Mouse (Mus musculus) NIH3T3 (cell line): ENCODE results near the gene Dpm1.
A peak's percentile ranks its signal among the peaks of the same experiment; 100 is the strongest.

ENCODE experiments used
- DNase-seq: peaks from one replicate; pipeline ENCODE4 v3.0.0-alpha.2; 2012; ENCODE audit warnings: low read depth

Dpm1 gene

GRCm38 (mm10) chr2:168230026-168230728 lies at the start of gene Dpm1, which contains the start of the genes Gm20716 and Mocs3:
TSS of gene Dpm1 (minus strand) at chr2:168230591.
TSS of gene Gm20716 (minus strand) at chr2:168230364.
TSS of gene Mocs3 (plus strand) at chr2:168230622.
- DNase-seq: peak; percentile 87

GRCm38 (mm10) chr2:168274374-168274935 lies 44.1 kb upstream of the Dpm1 start:
- peak; percentile 75 for DNase-seq

- DNase-seq: no peak
Measured at GRCm38 (mm10) chr2:168273387-168273786, 43.0 kb upstream of the Dpm1 start.

GRCm38 (mm10) chr2:168268033-168268432 lies 37.6 kb upstream of the Dpm1 start:
- no peak for DNase-seq

GRCm38 (mm10) chr2:168260900-168261299 lies 30.5 kb upstream of the Dpm1 start:
- DNase-seq: no peak

GRCm38 (mm10) chr2:168260124-168260523 lies 29.7 kb upstream of the Dpm1 start:
- DNase-seq: no peak

GRCm38 (mm10) chr2:168259046-168259445 lies 28.7 kb upstream of the Dpm1 start:
- no peak for DNase-seq

DNA sequence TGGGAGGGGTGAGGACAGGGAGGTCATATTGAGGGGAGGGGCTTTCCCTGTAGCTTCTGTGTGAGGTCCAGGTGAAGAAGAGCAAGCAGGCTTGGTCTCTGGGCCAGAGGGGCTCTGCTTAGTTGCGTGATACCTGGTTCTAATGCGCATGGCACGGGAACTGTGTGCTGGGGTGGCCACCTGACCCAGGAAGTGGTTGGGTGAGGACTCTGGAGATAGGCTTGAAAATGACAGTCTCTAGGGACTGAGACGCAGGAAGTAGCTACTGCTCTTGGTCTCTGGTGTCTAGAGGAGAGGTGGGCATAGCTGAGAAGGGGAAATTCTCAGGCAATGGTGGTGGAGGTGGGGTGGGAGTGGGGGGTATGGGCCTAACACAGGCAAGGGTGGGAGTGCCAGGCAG lies 26.8 kb upstream of the Dpm1 start:
- DNase-seq: no peak

GRCm38 (mm10) chr2:168256506-168256905 lies 26.1 kb upstream of the Dpm1 start:
- DNase-seq: no peak

DNA sequence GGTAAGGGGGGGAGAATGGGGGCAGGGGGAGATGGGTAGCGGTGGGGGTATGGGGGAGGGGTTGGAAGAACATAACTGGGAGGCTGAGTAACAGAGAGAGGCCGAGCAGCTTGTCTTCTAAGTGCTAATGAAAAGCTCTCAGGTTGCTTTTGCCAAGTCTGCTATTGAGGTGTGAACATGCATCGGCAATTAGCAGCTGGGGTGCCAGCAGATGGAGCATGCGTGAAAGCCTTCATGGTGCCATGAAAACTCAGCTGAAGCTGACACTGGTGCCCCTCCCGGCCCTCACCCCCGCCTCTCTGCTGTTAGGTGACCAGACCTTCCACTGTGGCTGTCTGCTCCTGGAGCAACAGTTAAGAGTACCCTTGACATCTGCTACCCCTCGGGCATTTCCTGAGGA lies 23.4 kb upstream of the Dpm1 start:
- DNase-seq: no peak

DNA sequence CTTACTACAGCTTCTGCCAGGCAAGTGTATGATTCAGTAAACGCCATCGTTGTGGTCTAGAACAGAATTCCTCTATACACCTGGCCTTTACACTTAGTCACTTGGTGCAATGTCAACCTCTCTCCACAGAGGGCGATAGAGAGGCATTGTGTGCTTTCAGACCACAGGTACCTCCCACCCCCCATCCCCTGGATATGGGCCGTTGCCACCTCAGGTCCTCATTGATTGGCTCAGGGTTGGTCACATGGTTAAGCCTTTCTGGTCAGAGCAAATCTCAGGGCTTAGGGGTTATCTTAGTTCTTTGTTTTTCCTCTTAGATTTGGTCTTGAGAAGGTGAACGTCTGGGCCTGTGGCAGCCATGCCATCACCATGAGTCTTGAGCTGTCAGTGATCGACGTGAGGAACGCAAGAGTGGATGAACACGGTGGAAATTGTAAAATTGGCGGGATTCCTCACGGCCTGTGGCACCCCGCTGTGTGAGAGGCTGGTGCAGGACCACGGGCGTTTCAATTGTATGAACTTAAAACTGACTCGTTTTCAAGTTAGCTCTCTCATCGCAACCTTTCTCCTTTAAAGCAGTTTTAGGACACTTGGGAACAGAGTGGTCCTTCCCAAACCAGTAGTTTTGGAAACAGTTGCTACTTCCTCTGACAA lies 22.4 kb upstream of the Dpm1 start:
- DNase-seq: peak; percentile 38

- DNase-seq: peak; percentile 90
Measured at GRCm38 (mm10) chr2:168250270-168250669, 19.9 kb upstream of the Dpm1 start.

DNA sequence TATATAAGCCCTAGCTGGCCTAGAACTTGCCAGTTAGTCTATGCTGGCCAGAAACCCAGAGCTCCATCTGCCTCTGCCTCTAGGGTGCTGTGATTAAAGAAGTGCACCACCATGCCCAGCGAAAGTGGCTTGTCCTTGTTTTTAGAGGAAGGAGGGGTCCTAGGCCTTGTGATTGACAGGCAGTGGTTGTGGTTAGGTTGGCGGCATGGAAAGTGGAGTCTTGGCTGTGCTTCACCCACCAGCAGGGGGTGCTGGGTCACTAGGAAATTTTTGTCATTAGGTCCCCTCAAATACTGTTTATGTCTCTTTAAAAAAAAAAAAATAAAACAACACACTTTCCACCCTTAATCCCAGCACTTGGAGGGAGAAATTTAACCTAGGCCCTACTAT lies 18.5 kb upstream of the Dpm1 start:
- DNase-seq: peak; percentile 60

- DNase-seq: no peak
Measured at GRCm38 (mm10) chr2:168248167-168248855, 17.9 kb upstream of the Dpm1 start.

GRCm38 (mm10) chr2:168245571-168245970 lies 15.2 kb upstream of the Dpm1 start:
- no peak for DNase-seq

DNA sequence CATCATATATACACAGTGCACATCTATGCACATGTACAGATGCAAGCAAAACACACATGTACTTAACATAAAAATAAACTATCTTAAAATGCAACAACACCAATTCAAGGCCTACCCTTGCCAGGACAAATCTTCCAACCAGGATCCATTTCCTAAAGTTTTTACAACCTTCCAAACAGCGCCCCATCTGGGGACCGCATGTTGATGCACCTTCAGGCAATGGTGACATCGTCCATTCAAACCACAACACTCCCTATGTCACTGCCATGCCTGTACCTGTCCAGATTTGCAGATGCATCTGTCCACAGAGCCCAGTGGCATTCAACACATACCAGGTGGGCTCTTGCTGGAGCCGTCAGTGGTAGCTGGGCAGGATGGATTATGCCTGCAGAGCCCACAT lies 12.9 kb upstream of the Dpm1 start:
- DNase-seq: no peak

DNA sequence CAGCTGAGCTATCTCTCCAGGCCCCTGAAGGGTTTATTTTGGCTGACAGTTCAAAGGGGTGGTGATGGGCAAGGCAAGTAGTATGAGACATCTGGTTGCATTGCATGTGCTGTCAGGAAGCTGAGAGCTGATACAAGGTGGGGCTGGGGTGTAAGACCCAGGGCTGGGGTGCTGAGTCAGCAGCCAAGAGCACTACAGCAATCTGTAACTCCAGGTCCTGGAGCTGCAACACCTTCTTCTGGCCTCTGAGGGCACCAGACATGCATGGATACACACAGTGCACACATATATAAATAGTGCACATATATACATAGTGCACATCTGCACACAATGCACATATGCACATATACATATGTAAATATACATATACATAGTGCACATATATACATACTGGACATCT lies 12.4 kb upstream of the Dpm1 start:
- no peak for DNase-seq

DNA sequence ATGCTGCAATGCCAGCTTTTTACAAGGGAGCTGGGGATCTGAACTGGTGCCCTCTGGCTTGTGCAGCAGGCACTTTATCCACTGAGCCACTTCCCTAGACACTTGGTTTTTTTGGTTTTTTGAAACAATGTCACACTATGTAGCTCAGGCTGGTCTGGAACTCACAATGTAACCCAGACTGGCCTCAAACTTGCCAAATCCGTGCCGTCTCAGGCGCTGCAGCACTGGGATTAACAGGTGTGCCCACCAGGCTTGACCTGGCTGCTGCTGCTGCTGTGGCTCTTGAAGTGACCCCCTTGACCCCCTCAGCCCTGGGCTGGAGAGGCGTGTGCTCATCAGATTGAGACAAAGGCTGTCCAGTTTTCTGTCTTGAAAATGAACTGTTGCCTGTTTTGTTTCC lies 7.9 kb upstream of the Dpm1 start:
- no peak for DNase-seq

GRCm38 (mm10) chr2:168233286-168233685 lies 2.9 kb upstream of the Dpm1 start:
- DNase-seq: no peak

DNA sequence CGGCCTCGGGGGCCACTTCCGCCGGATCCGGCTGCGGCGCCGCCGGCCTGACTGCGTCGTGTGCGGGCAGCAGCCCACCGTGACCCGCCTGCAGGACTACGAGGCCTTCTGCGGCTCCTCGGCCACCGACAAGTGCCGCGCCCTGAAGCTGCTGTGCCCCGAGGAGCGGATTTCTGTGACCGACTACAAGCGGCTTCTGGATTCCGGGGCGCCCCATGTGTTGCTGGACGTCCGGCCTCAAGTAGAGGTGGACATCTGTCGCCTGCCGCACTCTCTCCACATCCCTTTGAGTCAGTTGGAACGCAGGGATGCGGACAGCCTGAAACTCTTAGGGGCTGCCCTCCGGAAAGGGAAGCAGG lies 1.1 kb upstream of the Dpm1 start:
- no peak for DNase-seq

GRCm38 (mm10) chr2:168230773-168231470 lies 531 bp upstream of the Dpm1 start:
- no peak for DNase-seq
